Mouse (Mus musculus) ES-Bruce4 (cell line): ENCODE measurements at regions not wholly inside any gene's neighbourhood (a gene's known extent, or its start where the extent isn't known, plus 50 kb on each side); places are given as distances from the start of the nearest gene placed in this dataset.

Source experiments
- H3K27ac ChIP-seq: 2 replicates; pipeline ENCODE4 v1.5.1; 2012; ENCODE audit warnings: low read length, inconsistent platforms; ENCODE audit not compliant: insufficient read depth
- H3K27me3 ChIP-seq: 2 replicates; pipeline ENCODE4 v1.6.1; 2012; ENCODE audit warnings: mild to moderate bottlenecking, low read length, inconsistent platforms; ENCODE audit not compliant: control insufficient read depth, poor library complexity, insufficient read depth, severe bottlenecking
- H3K36me3 ChIP-seq: 2 replicates; pipeline ENCODE4 v1.6.1; 2012; ENCODE audit warnings: inconsistent platforms, mild to moderate bottlenecking, low read length, moderate library complexity; ENCODE audit not compliant: control insufficient read depth, poor library complexity, insufficient read depth, severe bottlenecking
- H3K4me1 ChIP-seq: one replicate; pipeline ENCODE4 v1.8.1; 2011; ENCODE audit warnings: low read length; ENCODE audit not compliant: control insufficient read depth, insufficient read depth
- H3K4me3 ChIP-seq: 2 replicates; pipeline ENCODE4 v1.5.1; 2011; ENCODE audit warnings: low read depth, mild to moderate bottlenecking, low read length
- H3K9ac ChIP-seq: 2 replicates; pipeline ENCODE4 v1.6.1; 2012; ENCODE audit warnings: low read depth, mild to moderate bottlenecking, inconsistent platforms; ENCODE audit not compliant: poor library complexity, severe bottlenecking
- H3K9me3 ChIP-seq: replicated peaks from 2 replicates; pipeline ENCODE4 v1.6.1; 2012; ENCODE audit warnings: mild to moderate bottlenecking, low read length, inconsistent platforms; ENCODE audit not compliant: control insufficient read depth, poor library complexity, insufficient read depth, severe bottlenecking
- CTCF ChIP-seq: IDR thresholded peaks from one replicate; pipeline ENCODE4 v1.8.1; 2011; ENCODE audit warnings: low read depth, low read length
- EP300 ChIP-seq: IDR thresholded peaks from 2 replicates; pipeline ENCODE4 v1.6.1; 2011; ENCODE audit warnings: low read depth, low read length; ENCODE audit not compliant: insufficient read depth
- POLR2A ChIP-seq: IDR thresholded peaks from one replicate; pipeline ENCODE4 v1.8.1; 2011; ENCODE audit warnings: low read length; ENCODE audit not compliant: insufficient read depth

- TF ChIP-seq POLR2A = no peak
- TF ChIP-seq EP300 = no peak
- TF ChIP-seq CTCF = no peak
- no peaks in the 10 kb centered on the region for H3K27me3 ChIP-seq
- H3K36me3 ChIP-seq = no peaks in the 10 kb centered on the region
- H3K9me3 ChIP-seq = no peaks in the 10 kb centered on the region
- no peak overlapping the region for H3K9ac ChIP-seq
- H3K4me3 ChIP-seq = no peak overlapping the region
- H3K27ac ChIP-seq = no peak overlapping the region
- no peaks in the 10 kb centered on the region for H3K4me1 ChIP-seq
Observed at GRCm38 (mm10) chr1:194342568-194342967, 275.4 kb upstream of the Plxna2 start.

- Histone ChIP-seq H3K36me3 (no peaks in the 10 kb centered on the region), H3K27me3 (no peaks in the 10 kb centered on the region), H3K9me3 (no peaks in the 10 kb centered on the region), H3K4me3 (no peak overlapping the region), H3K4me1 (no peaks in the 10 kb centered on the region), H3K27ac (no peak overlapping the region), H3K9ac (no peak overlapping the region)
- TF ChIP-seq CTCF (no peak), POLR2A (no peak), EP300 (no peak)
Observed at GRCm38 (mm10) chr1:194341758-194342157, 276.3 kb upstream of the Plxna2 start.

GRCm38 (mm10) chr1:194334752-194335719, 283.0 kb upstream of the Plxna2 start:
- Histone ChIP-seq H3K27ac (no peak overlapping the region), H3K9me3 (no peaks in the 10 kb centered on the region), H3K27me3 (no peaks in the 10 kb centered on the region), H3K4me3 (no peak overlapping the region), H3K9ac (no peak overlapping the region), H3K36me3 (no peaks in the 10 kb centered on the region), H3K4me1 (no peaks in the 10 kb centered on the region)
- TF ChIP-seq POLR2A = no peak
- TF ChIP-seq EP300 = no peak
- TF ChIP-seq CTCF = no peak

GRCm38 (mm10) chr1:194332639-194333038, 285.4 kb upstream of the Plxna2 start:
- H3K4me3 ChIP-seq = no peak overlapping the region
- TF ChIP-seq EP300 (no peak), CTCF (no peak), POLR2A (no peak)
- no peaks in the 10 kb centered on the region for H3K36me3 ChIP-seq
- H3K27me3 ChIP-seq = no peaks in the 10 kb centered on the region
- H3K9me3 ChIP-seq = no peaks in the 10 kb centered on the region
- no peak overlapping the region for H3K27ac ChIP-seq
- H3K4me1 ChIP-seq = no peaks in the 10 kb centered on the region
- no peak overlapping the region for H3K9ac ChIP-seq

- H3K27ac ChIP-seq = no peak overlapping the region
- H3K4me3 ChIP-seq = no peak overlapping the region
- no peaks in the 10 kb centered on the region for H3K36me3 ChIP-seq
- H3K27me3 ChIP-seq = no peaks in the 10 kb centered on the region
- no peaks in the 10 kb centered on the region for H3K9me3 ChIP-seq
- no peaks in the 10 kb centered on the region for H3K4me1 ChIP-seq
- no peak overlapping the region for H3K9ac ChIP-seq
- TF ChIP-seq CTCF (no peak), EP300 (no peak), POLR2A (no peak)
Observed at GRCm38 (mm10) chr1:194330471-194330870, 287.5 kb upstream of the Plxna2 start.

- Histone ChIP-seq H3K4me3 (no peak overlapping the region), H3K27me3 (no peaks in the 10 kb centered on the region; the same call in 1 of the 2 replicates), H3K36me3 (no peaks in the 10 kb centered on the region), H3K27ac (no peak overlapping the region), H3K9ac (no peak overlapping the region), H3K4me1 (no peaks in the 10 kb centered on the region), H3K9me3 (no peaks in the 10 kb centered on the region)
- TF ChIP-seq CTCF (no peak), POLR2A (no peak), EP300 (no peak)
Observed at GRCm38 (mm10) chr1:194320320-194321036, 297.5 kb upstream of the Plxna2 start.
